Mouse (Mus musculus): ENCODE results near the gene Col4a3. TPM values are rescaled to one million over a fixed set of nuclear protein-coding genes. Genes with fewer than 3 reads are reported as not detected.

Gene Col4a3
- polyA plus RNA-seq, 1 experiment from 2014 or later = 0.13 TPM

DNA sequence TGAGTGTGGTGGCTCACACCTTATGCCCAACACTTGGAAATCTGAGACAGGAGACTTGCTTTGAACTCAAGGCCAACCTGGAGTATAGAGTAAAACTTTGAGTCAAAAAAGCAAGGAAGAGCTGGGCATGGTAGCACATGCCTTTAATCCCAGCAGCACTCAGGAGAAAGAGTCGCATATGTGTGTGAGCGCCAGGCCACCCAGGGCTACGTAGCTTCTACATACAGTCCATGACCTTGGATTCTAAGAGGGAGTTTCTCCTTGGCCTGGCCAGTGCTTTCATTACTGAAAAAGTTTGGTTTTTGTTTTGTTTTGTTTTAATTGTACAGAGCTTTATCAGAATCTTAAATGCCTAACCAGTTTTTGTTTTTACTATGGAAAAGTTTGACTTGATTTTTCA, 157.2 kb downstream of the Col4a3 start:
- Histone ChIP-seq H3K9me3 (replicated peaks) (no peaks in the 10 kb centered on the region), H3K9ac (no peak overlapping the region), H3K27ac (replicated peaks) (no peak overlapping the region), H3K4me3 (replicated peaks) (no peak overlapping the region), H3K4me2 (replicated peaks) (no peak overlapping the region), H3K27me3 (no peaks in the 10 kb centered on the region), H3K36me3 (peaks cover 17% of the 10 kb centered on the region), H3K4me1 (no peaks in the 10 kb centered on the region)
- WGBS = 88% methylated on average over 3 of the region's 3 CpGs
- ATAC-seq (ENCODE audit: insufficient number of reproducible peaks, low FRiP score, low TSS enrichment, low read depth) = no peak

DNA sequence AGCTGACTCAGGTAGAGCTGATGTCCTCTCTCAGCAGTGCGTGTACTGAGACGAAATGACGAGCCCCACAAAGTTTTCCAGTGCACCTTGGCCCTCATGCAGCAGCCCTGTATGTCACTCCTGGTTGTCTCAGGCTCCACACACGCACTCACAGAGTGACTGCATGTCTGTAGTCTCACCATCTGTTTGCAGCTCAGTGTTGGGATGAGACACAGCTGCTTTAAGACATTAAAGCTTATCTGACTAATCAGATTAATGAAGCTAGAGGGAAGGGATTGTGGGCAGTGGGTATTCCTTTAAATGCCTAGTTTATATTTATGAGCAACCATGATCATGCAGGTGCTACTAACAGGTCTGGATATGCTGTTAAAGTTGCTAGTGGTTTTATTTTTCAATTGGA, 159.7 kb downstream of the Col4a3 start:
- no peaks in the 10 kb centered on the region for H3K9me3 ChIP-seq (replicated peaks)
- H3K27ac ChIP-seq (replicated peaks) = no peak overlapping the region
- no peaks in the 10 kb centered on the region for H3K27me3 ChIP-seq
- no peak for ATAC-seq (ENCODE audit: insufficient number of reproducible peaks, low FRiP score, low TSS enrichment, low read depth)
- H3K9ac ChIP-seq = no peak overlapping the region
- 65% methylated on average over 4 of the region's 4 CpGs for WGBS
- H3K4me3 ChIP-seq (replicated peaks) = no peak overlapping the region
- no peak overlapping the region for H3K4me2 ChIP-seq (replicated peaks)
- no peaks in the 10 kb centered on the region for H3K4me1 ChIP-seq
- peaks cover 20% of the 10 kb centered on the region for H3K36me3 ChIP-seq

GRCm38 (mm10) chr1:82747714-82748452, 161.2 kb downstream of the Col4a3 start:
- no peak overlapping the region for H3K4me2 ChIP-seq (replicated peaks)
- H3K36me3 ChIP-seq = peaks cover 16% of the 10 kb centered on the region
- no peak for ATAC-seq (ENCODE audit: insufficient number of reproducible peaks, low FRiP score, low TSS enrichment, low read depth)
- WGBS = 83% methylated on average over 2 of the region's 2 CpGs
- no peaks in the 10 kb centered on the region for H3K9me3 ChIP-seq (replicated peaks)
- no peak overlapping the region for H3K4me3 ChIP-seq (replicated peaks)
- H3K4me1 ChIP-seq = no peaks in the 10 kb centered on the region
- H3K27me3 ChIP-seq = no peaks in the 10 kb centered on the region
- H3K9ac ChIP-seq = no peak overlapping the region
- no peak overlapping the region for H3K27ac ChIP-seq (replicated peaks)

- Histone ChIP-seq H3K4me3 (replicated peaks) (no peak overlapping the region), H3K4me2 (replicated peaks) (no peak overlapping the region), H3K36me3 (peaks cover 24% of the 10 kb centered on the region), H3K9ac (no peak overlapping the region), H3K27ac (replicated peaks) (no peak overlapping the region), H3K27me3 (no peaks in the 10 kb centered on the region), H3K4me1 (no peaks in the 10 kb centered on the region), H3K9me3 (replicated peaks) (no peaks in the 10 kb centered on the region)
- no peak for ATAC-seq (ENCODE audit: insufficient number of reproducible peaks, low FRiP score, low TSS enrichment, low read depth)
- WGBS = 94% methylated on average over 1 of the region's 1 CpGs
These were observed 172.8 kb downstream of the Col4a3 start for GRCm38 (mm10) chr1:82759520-82759919.

DNA sequence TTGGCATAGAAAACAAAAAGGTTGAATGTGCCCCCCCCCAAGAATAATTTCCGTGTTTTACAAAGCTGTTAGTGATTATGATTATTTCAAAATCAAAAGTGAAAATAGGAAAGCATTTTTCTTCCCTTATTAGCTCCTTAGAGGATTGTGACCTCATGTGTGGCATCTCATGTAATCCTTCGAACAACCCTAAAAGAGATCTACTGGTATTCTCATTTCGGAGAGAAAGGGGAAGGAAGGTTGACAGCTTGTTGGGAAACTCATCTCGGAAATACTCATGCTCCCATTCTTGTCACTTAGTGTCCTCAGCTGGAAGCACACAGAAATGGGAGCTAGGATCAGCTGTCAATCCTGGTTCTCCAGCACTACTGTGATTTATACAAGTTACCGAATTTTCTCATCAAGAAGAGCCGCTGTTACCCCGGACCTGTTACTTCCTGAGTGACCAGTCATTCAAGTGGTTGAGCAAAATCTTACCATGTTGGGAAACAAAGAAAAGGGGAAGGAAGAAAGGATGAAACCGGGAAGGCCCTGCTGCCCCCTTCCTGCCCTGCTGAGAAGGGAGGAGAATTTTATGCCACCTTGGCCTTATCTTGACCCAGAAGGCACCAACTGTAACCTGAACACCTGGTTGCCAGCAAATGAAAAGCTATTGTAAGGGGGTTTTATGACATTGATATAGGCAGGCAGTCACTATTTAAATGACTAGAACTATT, 174.9 kb downstream of the Col4a3 start:
- Histone ChIP-seq H3K4me3 (replicated peaks) (no peak overlapping the region), H3K4me1 (no peaks in the 10 kb centered on the region), H3K9ac (no peak overlapping the region), H3K9me3 (replicated peaks) (no peaks in the 10 kb centered on the region), H3K36me3 (peaks cover 6% of the 10 kb centered on the region; the same call in 1 of the 2 replicates), H3K27me3 (no peaks in the 10 kb centered on the region), H3K4me2 (replicated peaks) (no peak overlapping the region), H3K27ac (replicated peaks) (no peak overlapping the region)
- WGBS = 91% methylated on average over 8 of the region's 8 CpGs
- no peak for ATAC-seq (ENCODE audit: insufficient number of reproducible peaks, low FRiP score, low TSS enrichment, low read depth)

DNA sequence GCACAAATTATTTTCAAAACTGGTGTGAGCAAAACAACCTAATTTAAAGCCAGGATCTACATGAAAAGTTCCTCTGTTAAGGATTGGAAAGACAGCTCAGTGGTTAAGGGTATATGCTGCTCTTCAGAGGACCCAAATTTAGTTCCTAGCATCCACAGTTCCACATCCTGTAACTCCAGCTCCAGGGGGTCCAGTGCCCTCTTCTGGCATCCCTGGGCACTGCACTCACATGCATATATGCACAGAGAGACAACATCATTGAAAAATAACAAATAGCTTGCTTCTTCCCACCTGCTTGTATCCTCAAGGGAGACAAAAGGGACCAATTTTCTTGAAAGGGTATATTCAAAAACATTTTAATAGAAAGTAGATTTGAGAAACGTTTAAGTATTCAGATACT, 175.6 kb downstream of the Col4a3 start:
- Histone ChIP-seq H3K27me3 (no peaks in the 10 kb centered on the region), H3K9me3 (replicated peaks) (no peaks in the 10 kb centered on the region), H3K27ac (replicated peaks) (no peak overlapping the region), H3K36me3 (0 out of 2 replicates have a peak, but pooled peaks cover 3% of the 10 kb centered on the region), H3K4me1 (no peaks in the 10 kb centered on the region), H3K4me3 (replicated peaks) (no peak overlapping the region), H3K4me2 (replicated peaks) (no peak overlapping the region), H3K9ac (no peak overlapping the region)
- ATAC-seq (ENCODE audit: insufficient number of reproducible peaks, low FRiP score, low TSS enrichment, low read depth) = no peak
- 76% methylated on average over 1 of the region's 1 CpGs for WGBS

DNA sequence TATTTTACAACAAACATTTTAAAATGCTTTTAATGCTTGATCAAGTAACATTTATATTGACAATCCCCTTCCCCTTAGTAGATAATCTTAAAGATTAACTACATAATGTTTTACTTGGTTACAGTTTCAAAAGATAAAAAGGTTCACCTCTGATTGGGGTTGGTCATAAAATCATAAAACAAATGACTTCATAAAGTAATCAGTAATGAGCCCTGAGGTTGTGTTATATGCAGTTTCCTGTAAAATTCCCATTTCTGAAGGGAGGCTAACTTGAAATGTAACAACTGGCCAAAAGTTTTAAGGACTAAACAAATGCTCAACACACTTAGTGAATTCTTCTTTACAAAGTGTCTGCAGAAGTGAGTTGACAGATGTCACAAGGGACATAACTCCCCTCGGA, 179.5 kb downstream of the Col4a3 start:
- Histone ChIP-seq H3K9ac (no peak overlapping the region), H3K4me3 (replicated peaks) (no peak overlapping the region), H3K9me3 (replicated peaks) (no peaks in the 10 kb centered on the region), H3K27me3 (no peaks in the 10 kb centered on the region), H3K4me1 (no peaks in the 10 kb centered on the region), H3K4me2 (replicated peaks) (no peak overlapping the region), H3K27ac (replicated peaks) (no peak overlapping the region), H3K36me3 (0 out of 2 replicates have a peak, but pooled peaks cover 3% of the 10 kb centered on the region)
- 58% methylated on average over 1 of the region's 1 CpGs for WGBS
- no peak for ATAC-seq (ENCODE audit: insufficient number of reproducible peaks, low FRiP score, low TSS enrichment, low read depth)

GRCm38 (mm10) chr1:82766641-82767040, 179.9 kb downstream of the Col4a3 start:
- Histone ChIP-seq H3K9ac (no peak overlapping the region), H3K4me2 (replicated peaks) (no peak overlapping the region), H3K9me3 (replicated peaks) (no peaks in the 10 kb centered on the region), H3K4me1 (no peaks in the 10 kb centered on the region), H3K27me3 (no peaks in the 10 kb centered on the region), H3K4me3 (replicated peaks) (no peak overlapping the region), H3K36me3 (0 out of 2 replicates have a peak, but pooled peaks cover 3% of the 10 kb centered on the region), H3K27ac (replicated peaks) (no peak overlapping the region)
- ATAC-seq (ENCODE audit: insufficient number of reproducible peaks, low FRiP score, low TSS enrichment, low read depth) = no peak
- WGBS = 65% methylated on average over 4 of the region's 4 CpGs

- H3K27me3 ChIP-seq = no peaks in the 10 kb centered on the region
- H3K9me3 ChIP-seq (replicated peaks) = no peaks in the 10 kb centered on the region
- H3K4me3 ChIP-seq (replicated peaks) = no peak within 1 kb of the TSS
- WGBS = 77% methylated on average over 5 of the region's 5 CpGs
- H3K9ac ChIP-seq = no peak within 1 kb of the TSS
- no peak within 1 kb of the TSS for H3K27ac ChIP-seq (replicated peaks)
- no peaks in the 10 kb centered on the region for H3K4me1 ChIP-seq
- no peak within 1 kb of the TSS for H3K4me2 ChIP-seq (replicated peaks)
- H3K36me3 ChIP-seq = no peaks in the 10 kb centered on the region
- no peak for ATAC-seq (ENCODE audit: insufficient number of reproducible peaks, low FRiP score, low TSS enrichment, low read depth)
These were observed 181.5 kb downstream of the Col4a3 start, which contains the start of gene Tm4sf20 for GRCm38 (mm10) chr1:82768269-82768668. Tm4sf20 (minus strand) TSS chr1:82768461.

- H3K9me3 ChIP-seq (replicated peaks) = no peaks in the 10 kb centered on the region
- no peak within 1 kb of the TSS for H3K9ac ChIP-seq
- no peak within 1 kb of the TSS for H3K27ac ChIP-seq (replicated peaks)
- H3K27me3 ChIP-seq = no peaks in the 10 kb centered on the region
- H3K4me2 ChIP-seq (replicated peaks) = no peak within 1 kb of the TSS
- H3K36me3 ChIP-seq = no peaks in the 10 kb centered on the region
- no peak within 1 kb of the TSS for H3K4me3 ChIP-seq (replicated peaks)
- WGBS = 87% methylated on average over 15 of the region's 15 CpGs
- H3K4me1 ChIP-seq = no peaks in the 10 kb centered on the region
- no peak for ATAC-seq (ENCODE audit: insufficient number of reproducible peaks, low FRiP score, low TSS enrichment, low read depth)
These were observed 184.4 kb downstream of the Col4a3 start, which contains the start of gene Gm47791 for GRCm38 (mm10) chr1:82771022-82771586. Gm47791 (minus strand) TSS chr1:82771243.

All from embryonic facial prominence, embryonic 15.5 days (tissue).